Mouse (Mus musculus): ENCODE measurements at regions not wholly inside any gene's neighbourhood (a gene's known extent, or its start where the extent isn't known, plus 50 kb on each side); places are given as distances from the start of the nearest gene placed in this dataset.

DNA sequence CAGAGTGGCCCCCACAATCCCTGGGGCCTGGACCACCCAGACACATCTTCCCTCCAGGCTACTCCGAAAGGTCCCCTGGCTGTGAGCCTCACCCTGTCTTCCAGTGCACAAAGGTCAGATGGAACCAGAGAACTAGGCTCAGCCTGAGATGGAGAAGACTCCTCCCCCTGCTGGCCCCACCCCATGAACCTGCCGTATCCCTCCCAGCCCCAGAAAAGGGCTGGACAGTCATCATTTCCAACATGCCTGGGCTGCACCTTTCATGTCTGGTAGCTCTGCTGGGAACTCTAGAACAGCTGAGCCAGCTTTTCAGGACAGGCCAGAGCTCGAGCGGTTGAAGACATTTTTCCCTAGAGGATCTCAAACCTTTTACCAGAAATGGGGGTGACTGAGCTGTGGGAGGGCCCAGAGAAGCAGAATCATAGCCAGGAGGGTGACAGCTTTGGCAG, 77.8 kb downstream of the Zfp36l1 start:
- TF ChIP-seq CTCF (IDR thresholded peaks at IDR 0.05; ENCODE audit: low read depth) (peak; percentile 21; the same call in 1 of the 2 replicates), EP300 (optimal IDR thresholded peaks at IDR 0.05) (no peak)

All from stomach, postnatal 0 days (tissue).